10 mouse cellular contexts compared by ENCODE assay signal in genomic region chr10:61069248-61069647, GRCm38 (mm10). TPM values are rescaled to one million over a fixed set of nuclear protein-coding genes. Genes with fewer than 3 reads are reported as not detected.
DNase-seq lines count a peak whose midpoint lies in the region; ATAC-seq and TF ChIP-seq lines count a peak whose summit lies in the region.
"Had no signal": no experiment of that assay in that cellular context is flagged by ENCODE, and none has a peak within 500 bp of the region (broad histone marks: within the 10 kb centered on the region; RNA-seq: fewer than 3 reads in every experiment).

No protein-coding gene starts in this region.

- TF ChIP-seq CTCF in heart, postnatal 0 days (IDR thresholded peaks at IDR 0.05; ENCODE audit: low read depth): no peak

- ATAC-seq in CD4-positive, CD25-positive, alpha-beta regulatory T cell, adult 4 months: no peak
- ATAC-seq in kidney, embryonic 16.5 days (ENCODE audit: low FRiP score, low TSS enrichment): peak; percentile 59
- peak; percentile 23 for ATAC-seq in heart, postnatal 0 days (ENCODE audit: insufficient read depth, low read depth)
- no peak for ATAC-seq in neural tube, embryonic 11.5 days (ENCODE audit: insufficient read depth, low FRiP score, low TSS enrichment)

- H3K4me1 ChIP-seq in kidney, embryonic 16.5 days (ENCODE audit: insufficient read depth, low read length): peaks cover 14% of the 10 kb centered on the region
- peaks cover 19% of the 10 kb centered on the region for H3K4me1 ChIP-seq in heart, postnatal 0 days (ENCODE audit: control insufficient read depth, insufficient read depth)
- peaks cover 10% of the 10 kb centered on the region; the same call in 1 of the 2 replicates for H3K4me1 ChIP-seq in neural tube, embryonic 11.5 days (ENCODE audit: control insufficient read depth, insufficient read depth, low read length)

- no peaks in the 10 kb centered on the region; the same call in 1 of the 2 replicates for H3K27me3 ChIP-seq in kidney, embryonic 16.5 days (ENCODE audit: insufficient read depth, low read length)
- H3K27me3 ChIP-seq in heart, postnatal 0 days (ENCODE audit: control insufficient read depth, insufficient read depth, low read length): no peaks in the 10 kb centered on the region
- H3K27me3 ChIP-seq in neural tube, embryonic 11.5 days (ENCODE audit: control insufficient read depth, insufficient read depth, low read length): no peaks in the 10 kb centered on the region

- H3K4me3 ChIP-seq in kidney, embryonic 16.5 days (ENCODE audit: low read length): peak overlapping the region; percentile 17
- H3K4me3 ChIP-seq in heart, postnatal 0 days (ENCODE audit: low read depth, low read length): no peak overlapping the region
- no peak overlapping the region for H3K4me3 ChIP-seq in neural tube, embryonic 11.5 days (ENCODE audit: low read depth, low read length)

- intact Hi-C loops in left cerebral cortex, postnatal 14 days (cut with DNase I): no loop called here

- TF ChIP-seq EP300 in heart, postnatal 0 days (IDR thresholded peaks at IDR 0.05; ENCODE audit: low read depth): no peak

- H3K9ac ChIP-seq in kidney, embryonic 16.5 days (replicated peaks; ENCODE audit: low read length): no peak overlapping the region
- H3K9ac ChIP-seq in heart, postnatal 0 days (replicated peaks; ENCODE audit: low read depth, low read length): no peak overlapping the region
- peak overlapping the region; percentile 18; the same call in 1 of the 2 replicates for H3K9ac ChIP-seq in neural tube, embryonic 11.5 days (ENCODE audit: low read length)

- H3K9me3 ChIP-seq in kidney, embryonic 16.5 days (ENCODE audit: low read length): no peaks in the 10 kb centered on the region
- no peaks in the 10 kb centered on the region for H3K9me3 ChIP-seq in heart, postnatal 0 days (replicated peaks; ENCODE audit: control insufficient read depth, low read length)
- H3K9me3 ChIP-seq in neural tube, embryonic 11.5 days (ENCODE audit: control insufficient read depth, low read length): no peaks in the 10 kb centered on the region

- WGBS in kidney, embryonic 16.5 days: 9% methylated on average over 13 of the region's 13 CpGs
- WGBS in heart, postnatal 0 days: 14% methylated on average over 13 of the region's 13 CpGs
- 4% methylated on average over 13 of the region's 13 CpGs for WGBS in neural tube, embryonic 11.5 days

- no peak overlapping the region for H3K27ac ChIP-seq in kidney, embryonic 16.5 days (ENCODE audit: low read length)
- H3K27ac ChIP-seq in heart, postnatal 0 days (ENCODE audit: low read depth): peak overlapping the region; percentile 59
- H3K27ac ChIP-seq in neural tube, embryonic 11.5 days (ENCODE audit: low read depth, low read length): no peak overlapping the region

- H3K36me3 ChIP-seq in kidney, embryonic 16.5 days (ENCODE audit: insufficient read depth, low read length): no peaks in the 10 kb centered on the region
- no peaks in the 10 kb centered on the region for H3K36me3 ChIP-seq in heart, postnatal 0 days (replicated peaks; ENCODE audit: control insufficient read depth, insufficient read depth, low read length)
- no peaks in the 10 kb centered on the region for H3K36me3 ChIP-seq in neural tube, embryonic 11.5 days (ENCODE audit: control insufficient read depth, insufficient read depth, low read length)

- peak; percentile 3 for DNase-seq in CD4-positive, CD25-positive, alpha-beta regulatory T cell, adult 2 months (ENCODE audit: low read depth, low spot score)
- no peak for DNase-seq in kidney, postnatal 10 days
- DNase-seq in heart, postnatal 0 days (ENCODE audit: low spot score): no peak
- peak; percentile 38 for DNase-seq in neural tube, embryonic 11.5 days (ENCODE audit: low spot score)
- DNase-seq in left cerebral cortex, postnatal 14 days (ENCODE audit: low spot score in 2 of 2): no peak
- DNase-seq in adrenal gland, adult (ENCODE audit: inconsistent age in 2 of 2, low spot score in 1 of 2): no peak
- DNase-seq: lung, postnatal 4 days; right cerebral cortex, postnatal 25 days had no signal

- peak overlapping the region; percentile 43 for H3K4me2 ChIP-seq in kidney, embryonic 16.5 days (replicated peaks; ENCODE audit: low read depth, low read length)
- H3K4me2 ChIP-seq in heart, postnatal 0 days (ENCODE audit: low read depth, low read length): peak overlapping the region; percentile 19
- H3K4me2 ChIP-seq in neural tube, embryonic 11.5 days (ENCODE audit: low read depth): peak overlapping the region; percentile 7

RNA-seq across cellular contexts. Expression of gene Pcbd1, which starts 19.9 kb away (rescaled TPM):
- under 1 TPM in 1 of 2 experiments, not detected in 1; 0.90 TPM for polyA plus RNA-seq in CD4-positive, CD25-positive, alpha-beta regulatory T cell, adult 4 months (2017; shearing (Covaris generic))
- 183 TPM in 2 replicates for polyA plus RNA-seq in kidney, embryonic 16.5 days (2015; fragmentation: Nextera tagmentation; extraction: Ambion mirVana)
- total RNA-seq in heart, postnatal 0 days (2014; rRNA removed; ENCODE audit: low replicate concordance): 30.3 and 56.1 TPM in 2 replicates
- polyA plus RNA-seq in heart, postnatal 0 days (2015; fragmentation: Nextera tagmentation; extraction: Ambion mirVana): 52.1 and 54.1 TPM in 2 replicates
- 26.0 and 26.1 TPM in 2 replicates for polyA plus RNA-seq in neural tube, embryonic 11.5 days (2014; fragmentation: Nextera tagmentation; extraction: Ambion mirVana)
- total RNA-seq in left cerebral cortex, postnatal 14 days (2021): 1 to 10 TPM; 8.6 to 9.4 TPM

Comparison
In these comparisons a context has a peak if more than half of its experiments do, and no peak if none do; other contexts are left out.
1. DNase-seq: peak in CD4-positive, CD25-positive, alpha-beta regulatory T cell, adult 2 months (single experiment) and neural tube, embryonic 11.5 days (single experiment); none in kidney, postnatal 10 days (single experiment), heart, postnatal 0 days (single experiment), left cerebral cortex, postnatal 14 days (0 of 2) and adrenal gland, adult (0 of 2).
2. ATAC-seq: peak in kidney, embryonic 16.5 days (single experiment) and heart, postnatal 0 days (single experiment); none in CD4-positive, CD25-positive, alpha-beta regulatory T cell, adult 4 months (single experiment) and neural tube, embryonic 11.5 days (single experiment).
3. RNA of gene Pcbd1, which starts 19.9 kb away (polyA plus RNA-seq): 183 TPM in kidney, embryonic 16.5 days, 52.1 to 54.1 TPM in heart, postnatal 0 days and 26.0 to 26.1 TPM in neural tube, embryonic 11.5 days; 0.90 TPM in CD4-positive, CD25-positive, alpha-beta regulatory T cell, adult 4 months; every median in the first group is over 10 times any median in the second.
4. Peak in every context shown above with its lines, with median percentiles within 50 percentile points of each other: H3K4me2 ChIP-seq.